Comparison of ENCODE assay signal across 12 mouse cellular contexts in genomic region chr2:178421603-178422002, GRCm38 (mm10). TPM values are rescaled to one million over a fixed set of nuclear protein-coding genes. Genes with fewer than 3 reads are reported as not detected.
DNase-seq lines count a peak whose midpoint lies in the region; ATAC-seq and TF ChIP-seq lines count a peak whose summit lies in the region.
"Had no signal": no experiment of that assay in that cellular context is flagged by ENCODE, and none has a peak within 500 bp of the region (broad histone marks: within the 10 kb centered on the region; RNA-seq: fewer than 3 reads in every experiment).

No protein-coding gene starts in this region.

- no peaks in the 10 kb centered on the region for H3K36me3 ChIP-seq in hindbrain, embryonic 11.5 days (ENCODE audit: control insufficient read depth, insufficient read depth, low read length)
- 0 out of 2 replicates have a peak, but pooled peaks cover 13% of the 10 kb centered on the region for H3K36me3 ChIP-seq in hindbrain, embryonic 14.5 days (replicated peaks; ENCODE audit: control insufficient read depth, insufficient read depth)
- H3K36me3 ChIP-seq in neural tube, embryonic 11.5 days (ENCODE audit: control insufficient read depth, insufficient read depth, low read length) = no peaks in the 10 kb centered on the region
- peaks cover 8% of the 10 kb centered on the region for H3K36me3 ChIP-seq in neural tube, embryonic 15.5 days
- H3K36me3 ChIP-seq in limb, embryonic 13.5 days = peaks cover 4% of the 10 kb centered on the region; the same call in 1 of the 2 replicates

- no peak overlapping the region for H3K27ac ChIP-seq in hindbrain, embryonic 11.5 days (ENCODE audit: low read depth, low read length)
- H3K27ac ChIP-seq in hindbrain, embryonic 14.5 days = no peak overlapping the region
- no peak overlapping the region for H3K27ac ChIP-seq in neural tube, embryonic 11.5 days (ENCODE audit: low read depth, low read length)
- no peak overlapping the region for H3K27ac ChIP-seq in neural tube, embryonic 15.5 days (replicated peaks)
- H3K27ac ChIP-seq in embryonic fibroblast, embryonic 13.5 days (ENCODE audit: insufficient read depth, low read length) = peak overlapping the region; percentile 70
- H3K27ac ChIP-seq in limb, embryonic 13.5 days = peak overlapping the region; percentile 22; the same call in 1 of the 2 replicates

- no peak overlapping the region for H3K4me3 ChIP-seq in hindbrain, embryonic 11.5 days (ENCODE audit: low read depth, low read length)
- no peak overlapping the region for H3K4me3 ChIP-seq in hindbrain, embryonic 14.5 days (replicated peaks; ENCODE audit: low read length)
- H3K4me3 ChIP-seq in neural tube, embryonic 11.5 days (ENCODE audit: low read depth, low read length) = no peak overlapping the region
- no peak overlapping the region for H3K4me3 ChIP-seq in neural tube, embryonic 15.5 days (replicated peaks)
- no peak overlapping the region for H3K4me3 ChIP-seq in embryonic fibroblast, embryonic 13.5 days (ENCODE audit: insufficient read depth, low read length)
- no peak overlapping the region for H3K4me3 ChIP-seq in limb, embryonic 13.5 days
- H3K4me3 ChIP-seq: myocyte had no signal

- ATAC-seq in hindbrain, embryonic 11.5 days (ENCODE audit: low FRiP score) = peak; percentile 34; the same call in 1 of the 2 replicates
- ATAC-seq in hindbrain, embryonic 14.5 days (ENCODE audit: low FRiP score) = no peak
- no peak; the same call in 1 of the 2 replicates for ATAC-seq in neural tube, embryonic 11.5 days (ENCODE audit: insufficient read depth, low FRiP score, low TSS enrichment)
- no peak for ATAC-seq in neural tube, embryonic 15.5 days (ENCODE audit: low FRiP score)
- ATAC-seq in limb, embryonic 13.5 days (ENCODE audit: low FRiP score, low read depth) = no peak
- ATAC-seq: activated CD4-positive, CD25-positive, alpha-beta regulatory T cell, adult 4 months had no signal

- no peak for TF ChIP-seq CTCF in embryonic fibroblast, embryonic 13.5 days (IDR thresholded peaks at IDR 0.05; ENCODE audit: borderline replicate concordance, insufficient read depth, low read length)

- no peak for TF ChIP-seq POLR2A in embryonic fibroblast, embryonic 13.5 days (IDR thresholded peaks at IDR 0.05; ENCODE audit: low read depth, low read length)

- no peaks in the 10 kb centered on the region for H3K27me3 ChIP-seq in hindbrain, embryonic 11.5 days (ENCODE audit: control insufficient read depth, insufficient read depth, low read length)
- no peaks in the 10 kb centered on the region for H3K27me3 ChIP-seq in hindbrain, embryonic 14.5 days (ENCODE audit: control insufficient read depth, insufficient read depth, low read length)
- H3K27me3 ChIP-seq in neural tube, embryonic 11.5 days (ENCODE audit: control insufficient read depth, insufficient read depth, low read length) = no peaks in the 10 kb centered on the region
- no peaks in the 10 kb centered on the region for H3K27me3 ChIP-seq in neural tube, embryonic 15.5 days (replicated peaks)
- no peaks in the 10 kb centered on the region for H3K27me3 ChIP-seq in limb, embryonic 13.5 days

- no peak overlapping the region for H3K4me2 ChIP-seq in hindbrain, embryonic 11.5 days (replicated peaks; ENCODE audit: low read depth, low read length)
- H3K4me2 ChIP-seq in hindbrain, embryonic 14.5 days (replicated peaks) = no peak overlapping the region
- no peak overlapping the region for H3K4me2 ChIP-seq in neural tube, embryonic 11.5 days (ENCODE audit: low read depth)
- no peak overlapping the region for H3K4me2 ChIP-seq in neural tube, embryonic 15.5 days
- no peak overlapping the region for H3K4me2 ChIP-seq in limb, embryonic 13.5 days (replicated peaks)

- H3K9me3 ChIP-seq in hindbrain, embryonic 11.5 days (ENCODE audit: control insufficient read depth, low read length) = no peaks in the 10 kb centered on the region
- no peaks in the 10 kb centered on the region for H3K9me3 ChIP-seq in hindbrain, embryonic 14.5 days (ENCODE audit: control insufficient read depth, low read length)
- no peaks in the 10 kb centered on the region for H3K9me3 ChIP-seq in neural tube, embryonic 11.5 days (ENCODE audit: control insufficient read depth, low read length)
- no peaks in the 10 kb centered on the region for H3K9me3 ChIP-seq in neural tube, embryonic 15.5 days (replicated peaks)
- no peaks in the 10 kb centered on the region for H3K9me3 ChIP-seq in limb, embryonic 13.5 days

- WGBS in hindbrain, embryonic 11.5 days = 45% methylated on average over 6 of the region's 6 CpGs
- WGBS in hindbrain, embryonic 14.5 days = 48% methylated on average over 6 of the region's 6 CpGs
- WGBS in neural tube, embryonic 11.5 days = 45% methylated on average over 6 of the region's 6 CpGs
- WGBS in neural tube, embryonic 15.5 days = 47% methylated on average over 6 of the region's 6 CpGs
- WGBS in limb, embryonic 13.5 days = 30% methylated on average over 6 of the region's 6 CpGs

- DNase-seq in hindbrain, embryonic 11.5 days (ENCODE audit: low spot score) = no peak
- DNase-seq in hindbrain, embryonic 14.5 days (ENCODE audit: low spot score) = no peak
- peak; percentile 16 for DNase-seq in neural tube, embryonic 11.5 days (ENCODE audit: low spot score)
- DNase-seq in adrenal gland, postnatal 14 days = no peak
- DNase-seq: kidney, adult 11 months; spleen, adult 18-20 months had no signal

- H3K9ac ChIP-seq in hindbrain, embryonic 11.5 days (ENCODE audit: low read depth, low read length) = no peak overlapping the region
- H3K9ac ChIP-seq in hindbrain, embryonic 14.5 days = no peak overlapping the region
- no peak overlapping the region; the same call in 1 of the 2 replicates for H3K9ac ChIP-seq in neural tube, embryonic 11.5 days (ENCODE audit: low read length)
- no peak overlapping the region for H3K9ac ChIP-seq in neural tube, embryonic 15.5 days (replicated peaks)
- no peak overlapping the region for H3K9ac ChIP-seq in limb, embryonic 13.5 days

- H3K4me1 ChIP-seq in hindbrain, embryonic 11.5 days (replicated peaks; ENCODE audit: control insufficient read depth, insufficient read depth, low read length) = no peaks in the 10 kb centered on the region
- H3K4me1 ChIP-seq in hindbrain, embryonic 14.5 days (replicated peaks; ENCODE audit: control insufficient read depth, insufficient read depth, low read length) = peaks cover 8% of the 10 kb centered on the region; the same call in 1 of the 2 replicates
- no peaks in the 10 kb centered on the region for H3K4me1 ChIP-seq in neural tube, embryonic 11.5 days (ENCODE audit: control insufficient read depth, insufficient read depth, low read length)
- 0 out of 2 replicates have a peak, but pooled peaks cover 3% of the 10 kb centered on the region for H3K4me1 ChIP-seq in neural tube, embryonic 15.5 days
- peaks cover 10% of the 10 kb centered on the region for H3K4me1 ChIP-seq in embryonic fibroblast, embryonic 13.5 days (ENCODE audit: control insufficient read depth, insufficient read depth, low read length)
- H3K4me1 ChIP-seq in limb, embryonic 13.5 days = peaks cover 24% of the 10 kb centered on the region

RNA-seq across cellular contexts. Expression of gene Fam217b, which starts 7.3 kb away (rescaled TPM):
- polyA plus RNA-seq in hindbrain, embryonic 11.5 days (2014; fragmentation: Nextera tagmentation; extraction: Ambion mirVana) = 3.4 and 4.6 TPM in 2 replicates
- 15.1 and 17.1 TPM in 2 replicates for polyA plus RNA-seq in hindbrain, embryonic 14.5 days (2014; fragmentation: Nextera tagmentation; extraction: Ambion mirVana)
- polyA plus RNA-seq in neural tube, embryonic 11.5 days (2014; fragmentation: Nextera tagmentation; extraction: Ambion mirVana) = 3.5 and 6.0 TPM in 2 replicates
- 15.7 and 19.9 TPM in 2 replicates for polyA plus RNA-seq in neural tube, embryonic 15.5 days (2015; fragmentation: Nextera tagmentation; extraction: Ambion mirVana)
- 11.4 and 11.6 TPM in 2 replicates for polyA plus RNA-seq in embryonic fibroblast, embryonic 13.5 days (2011; ENCODE audit: insufficient read length, low read depth, missing spikeins)
- 4.9 and 6.0 TPM in 2 replicates for polyA plus RNA-seq in limb, embryonic 13.5 days (2015; fragmentation: Nextera tagmentation; extraction: Ambion mirVana)
- total RNA-seq in adrenal gland, postnatal 14 days (2021) = 4.8 and 5.3 TPM in 2 replicates

RNA-seq across cellular contexts. Expression of gene Ppp1r3d, which starts 7.3 kb away (rescaled TPM):
- polyA plus RNA-seq in hindbrain, embryonic 11.5 days (2014; fragmentation: Nextera tagmentation; extraction: Ambion mirVana) = 1.3 and 2.3 TPM in 2 replicates
- polyA plus RNA-seq in hindbrain, embryonic 14.5 days (2014; fragmentation: Nextera tagmentation; extraction: Ambion mirVana) = 5.0 and 7.0 TPM in 2 replicates
- polyA plus RNA-seq in neural tube, embryonic 11.5 days (2014; fragmentation: Nextera tagmentation; extraction: Ambion mirVana) = 3.1 and 3.4 TPM in 2 replicates
- 6.7 and 8.3 TPM in 2 replicates for polyA plus RNA-seq in neural tube, embryonic 15.5 days (2015; fragmentation: Nextera tagmentation; extraction: Ambion mirVana)
- 4.0 and 5.5 TPM in 2 replicates for polyA plus RNA-seq in embryonic fibroblast, embryonic 13.5 days (2011; ENCODE audit: insufficient read length, low read depth, missing spikeins)
- 3.2 and 3.6 TPM in 2 replicates for polyA plus RNA-seq in limb, embryonic 13.5 days (2015; fragmentation: Nextera tagmentation; extraction: Ambion mirVana)
- total RNA-seq in adrenal gland, postnatal 14 days (2021) = 7.2 and 8.3 TPM in 2 replicates
- polyA plus RNA-seq: activated CD4-positive, CD25-positive, alpha-beta regulatory T cell, adult 4 months; myocyte had no signal

RNA-seq across cellular contexts. Expression of gene Cdh26, which starts 8.7 kb away (rescaled TPM):
- polyA plus RNA-seq in hindbrain, embryonic 11.5 days (2014; fragmentation: Nextera tagmentation; extraction: Ambion mirVana) = 0.54 TPM in 1 of 2 replicates, not detected in the other
- polyA plus RNA-seq in hindbrain, embryonic 14.5 days (2014; fragmentation: Nextera tagmentation; extraction: Ambion mirVana) = 0.16 and 0.21 TPM in 2 replicates
- polyA plus RNA-seq in neural tube, embryonic 11.5 days (2014; fragmentation: Nextera tagmentation; extraction: Ambion mirVana) = 0.15 and 0.34 TPM in 2 replicates
- polyA plus RNA-seq in neural tube, embryonic 15.5 days (2015; fragmentation: Nextera tagmentation; extraction: Ambion mirVana) = 0.08 and 0.15 TPM in 2 replicates
- 0.90 and 2.3 TPM in 2 replicates for polyA plus RNA-seq in embryonic fibroblast, embryonic 13.5 days (2011; ENCODE audit: insufficient read length, low read depth, missing spikeins)
- polyA plus RNA-seq in limb, embryonic 13.5 days (2015; fragmentation: Nextera tagmentation; extraction: Ambion mirVana) = 0.13 and 0.42 TPM in 2 replicates
- 0.11 TPM in 1 of 2 replicates, not detected in the other for total RNA-seq in adrenal gland, postnatal 14 days (2021)
- total RNA-seq: liver, adult 2 months had no signal
- polyA plus RNA-seq: activated CD4-positive, CD25-positive, alpha-beta regulatory T cell, adult 4 months; liver, adult 2 months; myocyte had no signal

RNA-seq across cellular contexts. Expression of gene Sycp2, which starts 14.1 kb away (rescaled TPM):
- 0.12 and 0.15 TPM in 2 replicates for polyA plus RNA-seq in hindbrain, embryonic 11.5 days (2014; fragmentation: Nextera tagmentation; extraction: Ambion mirVana)
- polyA plus RNA-seq in hindbrain, embryonic 14.5 days (2014; fragmentation: Nextera tagmentation; extraction: Ambion mirVana) = 0.31 and 0.41 TPM in 2 replicates
- 0.09 and 0.14 TPM in 2 replicates for polyA plus RNA-seq in neural tube, embryonic 11.5 days (2014; fragmentation: Nextera tagmentation; extraction: Ambion mirVana)
- polyA plus RNA-seq in neural tube, embryonic 15.5 days (2015; fragmentation: Nextera tagmentation; extraction: Ambion mirVana) = 0.32 TPM in 2 replicates
- polyA plus RNA-seq in embryonic fibroblast, embryonic 13.5 days (2011; ENCODE audit: insufficient read length, low read depth, missing spikeins) = 0.50 and 1.1 TPM in 2 replicates
- polyA plus RNA-seq in limb, embryonic 13.5 days (2015; fragmentation: Nextera tagmentation; extraction: Ambion mirVana) = 0.09 and 0.20 TPM in 2 replicates
- 0.15 TPM in 1 of 2 replicates, not detected in the other for total RNA-seq in adrenal gland, postnatal 14 days (2021)
- total RNA-seq: liver, adult 2 months had no signal
- polyA plus RNA-seq: liver, adult 2 months; myocyte had no signal

Comparison
In these comparisons a context has a peak if more than half of its experiments do, and no peak if none do; other contexts are left out.
1. H3K27ac ChIP-seq: peak in embryonic fibroblast, embryonic 13.5 days (single experiment) and limb, embryonic 13.5 days (single experiment); none in hindbrain, embryonic 11.5 days (single experiment), hindbrain, embryonic 14.5 days (single experiment), neural tube, embryonic 11.5 days (single experiment) and neural tube, embryonic 15.5 days (single experiment).